Mouse (Mus musculus): ENCODE measurements at regions not wholly inside any gene's neighbourhood (a gene's known extent, or its start where the extent isn't known, plus 50 kb on each side); places are given as distances from the start of the nearest gene placed in this dataset.

DNA sequence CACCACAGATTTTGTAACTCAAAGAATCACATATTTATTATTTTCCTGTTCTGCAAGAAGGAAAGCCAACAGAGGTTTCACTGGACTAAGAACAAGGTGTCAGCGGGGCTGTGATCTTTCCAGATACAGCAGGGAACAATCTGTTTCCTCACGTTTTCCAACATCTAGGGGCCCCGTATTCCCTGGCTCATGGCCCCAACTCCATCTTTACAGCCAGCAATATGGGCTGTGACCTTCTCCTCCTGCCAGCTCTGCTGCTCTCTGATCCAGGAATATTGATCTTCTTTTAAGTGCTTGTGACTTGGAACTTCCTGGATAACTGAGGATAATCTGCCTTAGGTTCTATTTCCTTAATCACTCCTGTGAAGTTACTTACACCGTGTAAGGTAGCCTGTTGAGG, 352.7 kb upstream of the Cdh5 start:
- no peak for TF ChIP-seq CTCF (IDR thresholded peaks at IDR 0.05; ENCODE audit: borderline replicate concordance, control insufficient read depth, extremely low read depth, insufficient read depth, low read length, poor library complexity)
- no peak for TF ChIP-seq POLR2A (IDR thresholded peaks at IDR 0.05; ENCODE audit: control insufficient read depth, extremely low read depth, insufficient read depth, low read length, poor library complexity)

All from thymus, adult 2 months (tissue).